Mouse (Mus musculus): ENCODE measurements around the gene Rbm24. TPM values are rescaled to one million over a fixed set of nuclear protein-coding genes. Genes with fewer than 3 reads are reported as not detected.

Rbm24 gene
- not detected for polyA plus RNA-seq (2017; shearing (Covaris generic))

GRCm38 (mm10) chr13:46418141-46418601 is at the start of gene Rbm24:
Gene Rbm24, plus strand, starts transcription at chr13:46418434.

Other genes starting within 250 kb of the Rbm24 start
- gene Stmnd1, start 144.7 kb upstream of the Rbm24 start, polyA plus RNA-seq (2017; shearing (Covaris generic)) = not detected
- 0.57 TPM for gene Cap2, start 83.4 kb downstream of the Rbm24 start, polyA plus RNA-seq (2017; shearing (Covaris generic))